Mouse (Mus musculus) intestine, postnatal 0 days (tissue): ENCODE measurements around the gene Rps12-ps3. TPM values are rescaled to one million over a fixed set of nuclear protein-coding genes. Genes with fewer than 3 reads are reported as not detected.

ENCODE experiments used
- ATAC-seq: fragments of 200-750 bp; cut with Nextera tagmentation; 2 replicates; pipeline ENCODE4 v1.8.0; 2017; ENCODE audit warnings: mild to moderate bottlenecking, moderate TSS enrichment, moderate library complexity
- H3K27ac ChIP-seq: fragments of 300-500 bp; sonication (generic); 2 replicates; pipeline ENCODE4 v1.5.1; 2014; ENCODE audit warnings: mild to moderate bottlenecking, low read depth, low read length, moderate library complexity
- H3K27me3 ChIP-seq: fragments of 300-500 bp; sonication (generic); replicated peaks from 2 replicates; pipeline ENCODE4 v1.6.1; 2014; ENCODE audit warnings: low read length, mixed read lengths; ENCODE audit not compliant: control insufficient read depth, insufficient read depth
- H3K36me3 ChIP-seq: fragments of 300-500 bp; sonication (generic); 2 replicates; pipeline ENCODE4 v1.6.1; 2014; ENCODE audit warnings: mild to moderate bottlenecking, moderate library complexity; ENCODE audit not compliant: control insufficient read depth, insufficient read depth
- H3K4me1 ChIP-seq: fragments of 300-500 bp; sonication (generic); replicated peaks from 2 replicates; pipeline ENCODE4 v1.6.1; 2014; ENCODE audit warnings: antibody characterized with exemption, low read length, mixed read lengths; ENCODE audit not compliant: control insufficient read depth, insufficient read depth
- H3K4me2 ChIP-seq: fragments of 300-500 bp; sonication (generic); replicated peaks from 2 replicates; pipeline ENCODE4 v1.6.1; 2014; ENCODE audit warnings: low read depth, mild to moderate bottlenecking, moderate library complexity
- H3K4me3 ChIP-seq: fragments of 300-500 bp; sonication (generic); 2 replicates; pipeline ENCODE4 v1.5.1; 2014; ENCODE audit warnings: low read depth, low read length
- H3K9ac ChIP-seq: fragments of 300-500 bp; sonication (generic); 2 replicates; pipeline ENCODE4 v1.6.1; 2014; ENCODE audit warnings: mild to moderate bottlenecking, low read depth, low read length
- H3K9me3 ChIP-seq: fragments of 300-500 bp; sonication (generic); 2 replicates; pipeline ENCODE4 v1.6.1; 2016; ENCODE audit warnings: mixed run types; ENCODE audit not compliant: control insufficient read depth
- CTCF ChIP-seq: sonication (generic); IDR thresholded peaks from 2 replicates; pipeline ENCODE4 v1.5.1; 2016; ENCODE audit warnings: low read depth, mild to moderate bottlenecking, control low read depth, antibody characterized with exemption, moderate library complexity
- WGBS: fragments of 180-500 bp; shearing (Covaris S2); extraction: QIAGEN DNeasy Blood & Tissue Kit; methylation state at CpG from one replicate; pipeline ENCODE4 v1.1.7; 2014; 5-methylcytosine and 5-hydroxymethylcytosine counted together
- polyA plus RNA-seq: library from polyadenylated mRNA; unstranded; fragments of >200 nt; fragmentation: Nextera tagmentation; extraction: Ambion mirVana; gene quantifications from 2 replicates; pipeline ENCODE4 v1.2.1, GENCODE M21; 2015

Rps12-ps3 gene
- polyA plus RNA-seq, 1 experiment from 2014 or later = 20.0 TPM

DNA sequence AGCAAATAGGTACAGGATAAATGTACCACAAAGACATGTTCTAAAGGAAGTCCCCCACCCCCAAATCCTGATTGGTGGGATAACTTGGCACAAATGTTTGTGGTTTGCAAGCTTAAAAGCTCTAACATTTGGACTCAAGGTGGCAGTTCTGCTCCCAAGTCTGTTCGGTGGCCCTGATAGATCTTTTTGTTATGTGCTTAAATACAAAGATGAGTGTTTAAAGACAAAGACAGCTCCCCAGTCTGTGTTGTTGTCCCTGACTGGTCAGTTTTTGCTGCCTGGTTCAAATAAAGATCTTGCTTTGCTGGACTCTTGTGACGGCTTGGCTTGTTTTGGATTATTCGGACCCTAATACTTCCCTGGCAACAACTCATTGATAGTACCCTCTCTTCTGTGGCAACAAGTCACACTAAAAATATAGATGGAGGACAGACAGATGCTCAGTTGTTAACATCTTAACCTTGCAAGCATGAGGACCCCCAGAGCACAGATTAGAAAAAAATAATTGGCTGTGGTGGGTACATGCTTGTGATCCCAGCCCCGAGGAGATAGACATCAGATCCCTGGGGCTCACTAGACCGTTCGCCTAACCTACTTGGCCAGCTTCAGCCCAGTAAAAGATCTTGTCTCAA is 27.4 kb downstream of the Rps12-ps3 start:
- H3K9me3 ChIP-seq = no peaks in the 10 kb centered on the region
- no peak for ATAC-seq
- WGBS = 89% methylated on average over 6 of the region's 6 CpGs

DNA sequence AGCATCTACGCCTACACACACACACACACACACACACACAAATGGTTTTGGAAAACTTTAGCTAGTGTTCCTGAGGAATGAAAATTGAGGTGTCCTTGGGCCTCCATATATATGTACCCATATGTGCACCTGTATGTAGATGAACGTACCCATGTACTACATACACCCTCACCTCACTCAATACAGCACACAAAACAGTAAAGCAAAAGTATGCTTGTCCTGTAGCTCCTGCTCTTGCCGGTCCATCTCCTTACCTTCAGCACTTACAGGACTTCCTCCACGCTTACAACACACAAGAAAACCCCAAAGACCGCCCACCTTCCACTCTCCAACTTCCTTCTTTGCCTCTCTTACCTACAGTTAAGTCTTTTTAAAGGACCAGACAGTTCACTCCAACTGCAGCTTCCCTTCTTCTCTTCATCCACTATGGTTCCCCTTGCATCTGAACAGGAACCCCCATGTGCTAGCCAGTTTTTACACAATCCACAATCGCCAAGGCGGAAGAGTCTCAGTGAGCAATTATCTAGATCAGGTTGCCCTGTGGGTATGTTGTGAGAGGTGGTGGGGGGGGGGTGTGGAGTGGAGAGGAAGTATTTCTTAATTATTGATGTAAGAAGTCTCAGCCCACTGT is 28.3 kb downstream of the Rps12-ps3 start:
- Histone ChIP-seq H3K27me3 (no peaks in the 10 kb centered on the region), H3K4me3 (no peak overlapping the region), H3K4me2 (no peak overlapping the region), H3K4me1 (0 out of 2 replicates have a peak, but pooled peaks cover 2% of the 10 kb centered on the region), H3K9me3 (no peaks in the 10 kb centered on the region), H3K27ac (no peak overlapping the region), H3K36me3 (no peaks in the 10 kb centered on the region), H3K9ac (no peak overlapping the region)
- no peak for TF ChIP-seq CTCF
- 72% methylated on average over 7 of the region's 7 CpGs for WGBS
- ATAC-seq = no peak

More for the DNA sequence above, 27.4 kb downstream of the Rps12-ps3 start:
- Histone ChIP-seq H3K27ac (no peak overlapping the region), H3K36me3 (no peaks in the 10 kb centered on the region), H3K27me3 (no peaks in the 10 kb centered on the region), H3K4me1 (0 out of 2 replicates have a peak, but pooled peaks cover 3% of the 10 kb centered on the region), H3K9ac (no peak overlapping the region), H3K4me2 (no peak overlapping the region), H3K4me3 (no peak overlapping the region)
- no peak for TF ChIP-seq CTCF

DNA sequence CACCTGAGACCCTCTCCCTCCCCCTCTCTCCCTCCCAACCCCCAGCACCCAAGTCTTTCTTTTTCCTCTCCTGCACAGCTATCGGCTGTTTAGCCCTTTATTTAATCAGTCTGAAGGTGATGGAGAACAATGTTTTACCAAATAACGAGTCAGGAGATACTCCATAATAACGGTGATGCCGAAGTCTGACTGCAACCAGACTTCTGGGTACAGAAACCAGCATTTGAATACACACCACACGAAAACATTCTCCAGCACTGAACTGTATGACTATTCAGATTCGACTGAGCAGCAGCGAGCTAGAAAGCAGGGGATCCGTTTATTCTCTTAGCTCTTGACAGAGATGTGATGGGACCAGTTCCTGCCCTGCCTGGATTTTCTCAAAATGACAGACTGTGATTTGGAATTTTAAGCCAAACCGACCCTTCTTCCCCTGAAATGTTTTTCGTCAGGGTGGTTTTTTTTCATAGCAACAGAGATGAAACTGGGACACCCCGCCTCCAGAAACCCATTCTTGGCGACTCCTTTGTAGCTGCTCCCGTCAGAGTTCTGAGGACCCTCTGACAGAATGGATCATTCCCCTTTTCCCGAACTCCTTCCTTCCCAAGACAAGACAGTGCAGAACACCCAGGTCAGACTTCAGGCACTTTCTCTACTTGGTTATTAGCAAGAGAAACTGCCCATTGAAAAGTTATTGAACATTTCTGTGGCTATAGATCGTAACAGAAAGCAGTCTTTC is 29.2 kb downstream of the Rps12-ps3 start:
- H3K9me3 ChIP-seq = no peaks in the 10 kb centered on the region
- 0 out of 2 replicates have a peak, but pooled peaks cover 2% of the 10 kb centered on the region for H3K4me1 ChIP-seq
- no peaks in the 10 kb centered on the region for H3K36me3 ChIP-seq
- no peak for ATAC-seq
- H3K4me3 ChIP-seq = no peak overlapping the region
- no peaks in the 10 kb centered on the region for H3K27me3 ChIP-seq
- no peak overlapping the region for H3K4me2 ChIP-seq
- H3K9ac ChIP-seq = no peak overlapping the region
- H3K27ac ChIP-seq = no peak overlapping the region
- TF ChIP-seq CTCF = no peak
- 50% methylated on average over 15 of the region's 15 CpGs for whole genome bisulfite sequencing

- no peak overlapping the region for H3K4me3 ChIP-seq
- 65% methylated on average over 3 of the region's 3 CpGs for WGBS
- H3K9ac ChIP-seq = no peak overlapping the region
- no peaks in the 10 kb centered on the region for H3K9me3 ChIP-seq
- no peak for ATAC-seq
- no peaks in the 10 kb centered on the region for H3K4me1 ChIP-seq
- no peaks in the 10 kb centered on the region for H3K27me3 ChIP-seq
- H3K27ac ChIP-seq = no peak overlapping the region
- H3K4me2 ChIP-seq = no peak overlapping the region
- H3K36me3 ChIP-seq = no peaks in the 10 kb centered on the region
- TF ChIP-seq CTCF = no peak
These were observed 30.7 kb downstream of the Rps12-ps3 start for GRCm38 (mm10) chr19:59352760-59353159.

GRCm38 (mm10) chr19:59354906-59355305 is 32.8 kb downstream of the Rps12-ps3 start:
- Histone ChIP-seq H3K36me3 (no peaks in the 10 kb centered on the region), H3K4me2 (no peak overlapping the region), H3K27ac (no peak overlapping the region), H3K4me1 (no peaks in the 10 kb centered on the region), H3K9ac (no peak overlapping the region), H3K27me3 (no peaks in the 10 kb centered on the region), H3K9me3 (no peaks in the 10 kb centered on the region), H3K4me3 (no peak overlapping the region)
- WGBS = 39% methylated on average over 2 of the region's 2 CpGs
- no peak for TF ChIP-seq CTCF
- ATAC-seq = no peak

- 81% methylated on average over 3 of the region's 3 CpGs for WGBS
- no peak overlapping the region for H3K27ac ChIP-seq
- H3K4me1 ChIP-seq = no peaks in the 10 kb centered on the region
- no peaks in the 10 kb centered on the region for H3K36me3 ChIP-seq
- ATAC-seq = no peak
- H3K4me2 ChIP-seq = no peak overlapping the region
- H3K27me3 ChIP-seq = no peaks in the 10 kb centered on the region
- TF ChIP-seq CTCF = no peak
- H3K4me3 ChIP-seq = no peak overlapping the region
- H3K9me3 ChIP-seq = no peaks in the 10 kb centered on the region
- H3K9ac ChIP-seq = no peak overlapping the region
These were observed 34.3 kb downstream of the Rps12-ps3 start for GRCm38 (mm10) chr19:59356388-59356787.
